Mouse (Mus musculus) small intestine, adult 2 months (tissue): ENCODE measurements around the gene Meiob.
A peak's percentile ranks its signal among the peaks of the same experiment; 100 is the strongest.

Experiments used
- CTCF ChIP-seq: fragments of 200-500 bp; IDR thresholded peaks from 2 replicates; pipeline ENCODE4 v1.5.1; 2012; ENCODE audit warnings: low read depth, mild to moderate bottlenecking, control low read depth, inconsistent platforms, low read length, moderate library complexity, mixed read lengths; ENCODE audit not compliant: insufficient replicate concordance, insufficient read length; ENCODE audit errors: extremely low read depth
- POLR2A ChIP-seq: fragments of 200-500 bp; IDR thresholded peaks from 2 replicates; pipeline ENCODE4 v1.6.1; 2012; ENCODE audit warnings: low read depth, mild to moderate bottlenecking, control low read depth, inconsistent platforms, low read length, moderate library complexity

- TF ChIP-seq CTCF (peak; percentile 46; the same call in 1 of the 2 replicates), POLR2A (no peak)
Observed at GRCm38 (mm10) chr17:24842631-24843030, 38.5 kb downstream of the Meiob start.
